Mouse (Mus musculus) layer of hippocampus, adult 18-20 months (tissue): ENCODE data around the gene Gmcl1. TPM values are rescaled to one million over a fixed set of nuclear protein-coding genes. Genes with fewer than 3 reads are reported as not detected.

ENCODE experiments used
- DNase-seq, 2 experiments: peaks; one replicate each; pipeline ENCODE4 v3.0.0; 2022; ENCODE audit warnings: low spot score in 2 of 2
- long read RNA-seq: library from polyadenylated mRNA; stranded (forward); transcript quantifications from one replicate; pipeline ENCODE4 v2.0.0, GENCODE M21; 2021
- total RNA-seq, 2 experiments: library from RNA; stranded (reverse); gene quantifications; 2 replicates each; pipeline ENCODE4 v1.2.3; 2021

The Gmcl1 gene
- total RNA-seq, result 10 to 100 TPM; 24.7 to 28.5 TPM
- long read RNA-seq, transcript Gmcl1-201 (14 exons, 2,949 nt), result major isoform, 26 of 47 reads
- long read RNA-seq, transcript Gmcl1-204 (1 exons, 2,750 nt), result minor isoform, 6 of 47 reads
- long read RNA-seq, partial matches to known transcripts, result 0 of 47 reads
- long read RNA-seq, other reads (novel, unspliced or antisense), result 15 of 47 reads

GRCm38 (mm10) chr6:86733183-86733876 lies at the start of gene Gmcl1:
TSS of gene Gmcl1 (minus strand) at chr6:86733383.
- peak; percentile 90 to 92 for DNase-seq

GRCm38 (mm10) chr6:86782342-86782741 lies 49.2 kb upstream of the Gmcl1 start:
- DNase-seq, result no peak

DNA sequence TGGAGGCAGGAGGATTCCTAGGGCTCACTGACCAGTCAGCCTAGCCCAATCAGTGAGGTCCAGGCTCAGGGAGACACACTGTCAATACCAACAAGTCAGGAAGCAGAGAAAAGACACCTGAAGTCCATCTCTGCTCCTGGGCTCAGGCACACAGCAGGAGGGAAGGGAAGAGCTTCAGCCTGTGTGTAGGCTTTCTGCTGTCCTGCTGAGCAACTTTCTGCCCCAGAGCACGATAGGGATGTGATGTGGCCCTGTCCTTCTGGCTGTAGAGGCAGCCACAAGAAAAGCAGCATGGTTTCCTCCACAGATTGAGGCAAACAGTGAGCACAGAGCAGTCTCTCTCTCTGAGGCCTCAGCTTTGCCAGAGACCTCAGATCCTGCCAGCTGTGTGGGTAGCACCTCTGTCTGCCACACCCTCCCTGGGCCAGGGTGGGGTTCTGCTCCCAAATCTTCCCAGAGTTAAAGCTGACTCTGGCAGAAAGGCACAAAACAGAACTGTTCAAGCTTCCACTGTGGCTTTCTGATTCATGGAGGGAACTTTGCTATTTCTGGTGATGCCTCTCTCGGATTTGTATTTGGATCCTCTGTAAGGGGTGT lies 48.3 kb upstream of the Gmcl1 start:
- DNase-seq, result no peak

- peak in 1 of 2 experiments; percentile 58 for DNase-seq
Measured at GRCm38 (mm10) chr6:86778910-86779594, 45.9 kb upstream of the Gmcl1 start.

- no peak for DNase-seq
Measured at GRCm38 (mm10) chr6:86777181-86777580, 44.0 kb upstream of the Gmcl1 start.

GRCm38 (mm10) chr6:86776706-86777071 lies 43.5 kb upstream of the Gmcl1 start:
- peak in 1 of 2 experiments; percentile 58 for DNase-seq

GRCm38 (mm10) chr6:86776001-86776705 lies 43.0 kb upstream of the Gmcl1 start:
- DNase-seq, result peak in 1 of 2 experiments; percentile 41

DNA sequence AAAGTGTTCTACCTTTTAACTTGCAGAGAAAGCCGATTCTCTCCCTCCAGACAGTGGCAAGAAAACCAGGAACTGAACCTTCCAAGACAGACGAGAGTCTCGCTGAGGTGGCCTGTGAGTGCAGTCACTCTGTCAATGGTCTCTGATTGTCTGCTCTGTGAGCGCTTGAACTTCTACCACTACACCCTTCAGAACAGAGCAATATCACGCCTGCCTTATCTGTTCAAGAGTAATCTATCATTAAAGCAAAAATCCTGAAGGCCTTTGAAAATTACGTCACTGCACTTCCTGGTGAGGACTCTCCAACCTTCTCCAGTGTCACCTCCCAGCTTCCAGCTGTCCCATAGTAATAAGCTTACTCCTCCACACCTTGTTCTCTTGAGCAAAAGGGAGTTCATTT lies 41.8 kb upstream of the Gmcl1 start:
- no peak for DNase-seq

- DNase-seq, result no peak
Measured at GRCm38 (mm10) chr6:86773830-86774229, 40.6 kb upstream of the Gmcl1 start.

- no peak for DNase-seq
Measured at GRCm38 (mm10) chr6:86772631-86773030, 39.4 kb upstream of the Gmcl1 start.

DNA sequence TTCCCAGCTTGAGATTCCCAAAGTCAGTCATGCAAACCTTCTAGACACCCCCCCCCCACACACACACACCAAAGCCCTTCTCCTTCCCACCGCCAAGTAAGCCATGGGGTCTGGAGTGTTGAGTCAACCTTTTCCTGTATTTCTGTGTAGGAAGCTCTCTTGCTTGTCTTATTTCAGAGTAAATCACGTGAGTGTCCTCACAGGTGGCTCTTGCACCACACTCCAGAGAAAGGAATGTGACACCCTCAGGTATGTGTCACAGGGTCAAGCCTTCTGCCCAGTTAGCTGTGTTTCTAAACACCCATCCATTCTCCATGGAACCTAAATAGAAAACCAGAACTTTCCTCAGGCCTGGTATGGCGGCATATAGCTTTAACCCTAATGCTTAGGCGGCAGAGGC lies 35.8 kb upstream of the Gmcl1 start:
- DNase-seq, result no peak

- DNase-seq, result no peak
Measured at GRCm38 (mm10) chr6:86768186-86768776, 35.1 kb upstream of the Gmcl1 start.

GRCm38 (mm10) chr6:86767465-86767864 lies 34.3 kb upstream of the Gmcl1 start:
- DNase-seq, result no peak

DNA sequence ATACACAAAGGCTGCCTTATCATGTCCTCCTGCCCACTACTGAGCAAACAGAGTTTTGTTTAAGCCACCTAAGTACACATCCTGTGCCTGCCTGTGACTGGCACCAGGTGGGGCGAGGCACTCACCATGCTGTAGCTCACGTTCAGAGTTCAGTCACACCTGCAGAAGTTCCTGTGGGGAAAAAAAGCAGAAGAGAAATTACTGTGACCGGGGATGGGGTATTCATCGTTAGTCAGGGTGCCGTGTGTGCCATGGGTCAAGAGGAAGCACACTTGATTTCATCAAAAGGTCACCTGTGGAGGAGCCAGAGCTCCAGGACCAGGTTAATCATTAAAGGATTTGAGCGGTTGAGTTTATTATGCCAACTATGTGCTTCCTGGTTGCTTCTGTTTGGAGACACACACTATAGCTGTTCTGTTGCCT lies 32.5 kb upstream of the Gmcl1 start:
- DNase-seq, result no peak

DNA sequence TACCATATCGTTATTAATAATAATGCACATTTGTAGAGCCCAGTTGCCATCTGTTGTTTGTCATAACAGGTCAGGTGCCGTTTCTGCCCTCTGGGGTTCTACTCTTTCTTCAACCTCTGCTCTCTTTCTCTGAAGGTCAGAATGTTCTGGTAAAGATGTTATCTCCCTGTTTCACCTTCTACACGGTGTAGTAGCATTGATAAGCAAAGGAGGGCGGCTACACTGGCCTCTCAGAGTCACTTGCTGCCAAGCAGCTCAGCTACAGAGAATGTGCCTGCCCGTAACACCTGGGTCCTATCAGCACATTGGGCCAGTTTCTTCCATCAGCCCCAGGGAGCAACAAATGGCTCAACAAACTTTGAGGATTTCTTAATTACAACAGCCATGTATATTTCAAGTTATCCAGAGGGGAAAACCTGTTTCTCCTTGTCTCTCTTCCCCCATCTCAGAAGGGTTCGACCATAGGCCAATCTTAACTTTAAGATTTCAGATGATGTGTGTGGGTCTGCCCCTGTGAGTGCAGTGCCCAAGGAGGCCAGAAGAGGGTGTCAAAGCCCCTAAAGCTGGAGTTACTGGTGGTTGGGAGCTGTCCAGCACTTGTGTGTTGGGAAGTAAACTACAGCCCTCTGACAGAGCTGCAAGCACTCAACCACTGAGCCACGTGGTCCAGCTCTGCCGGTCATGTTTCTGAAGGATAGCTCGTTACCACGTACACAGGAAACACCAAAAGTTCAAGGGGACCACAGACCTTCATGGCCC lies 21.1 kb upstream of the Gmcl1 start:
- DNase-seq, result no peak

- no peak for DNase-seq
Measured at GRCm38 (mm10) chr6:86752843-86753485, 19.8 kb upstream of the Gmcl1 start.

DNA sequence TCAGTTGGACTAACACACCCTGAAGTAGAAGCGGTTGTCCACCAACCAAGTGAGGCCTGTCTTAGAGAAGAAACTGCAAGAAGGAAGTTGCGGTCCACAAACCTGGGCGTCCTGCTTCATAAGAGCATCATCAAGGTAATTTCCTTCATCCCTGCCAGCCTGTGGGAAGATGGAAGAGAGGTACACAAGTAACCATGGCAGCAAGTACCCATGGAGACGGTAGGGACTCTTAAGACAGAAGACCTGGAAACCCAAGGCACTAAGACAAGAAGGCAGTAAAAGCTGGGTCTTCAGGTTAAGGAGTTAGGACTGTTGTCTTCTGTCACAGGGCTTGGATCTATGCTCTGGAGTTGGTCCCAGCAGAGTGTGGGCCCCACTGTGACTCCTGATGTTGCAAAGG lies 17.8 kb upstream of the Gmcl1 start:
- no peak for DNase-seq

DNA sequence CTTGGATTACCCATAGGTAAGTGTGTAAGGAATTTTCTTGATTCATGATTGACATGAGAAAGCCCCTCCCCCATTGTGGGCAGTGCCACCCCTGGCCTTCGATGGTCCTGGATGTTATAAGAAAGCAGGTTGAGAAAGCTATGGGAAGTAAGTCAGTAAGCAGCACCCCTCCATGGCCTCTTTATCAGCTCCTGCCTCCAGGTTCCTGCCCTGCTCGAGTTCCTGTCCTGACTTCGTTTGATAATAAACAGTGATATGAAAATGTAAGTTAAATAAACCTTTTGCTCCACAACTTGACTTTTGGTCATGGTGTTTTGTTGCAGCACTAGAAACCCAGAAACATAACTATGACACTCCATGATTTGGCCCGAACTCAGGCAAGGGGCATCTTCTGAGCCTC lies 16.6 kb upstream of the Gmcl1 start:
- DNase-seq, result no peak

DNA sequence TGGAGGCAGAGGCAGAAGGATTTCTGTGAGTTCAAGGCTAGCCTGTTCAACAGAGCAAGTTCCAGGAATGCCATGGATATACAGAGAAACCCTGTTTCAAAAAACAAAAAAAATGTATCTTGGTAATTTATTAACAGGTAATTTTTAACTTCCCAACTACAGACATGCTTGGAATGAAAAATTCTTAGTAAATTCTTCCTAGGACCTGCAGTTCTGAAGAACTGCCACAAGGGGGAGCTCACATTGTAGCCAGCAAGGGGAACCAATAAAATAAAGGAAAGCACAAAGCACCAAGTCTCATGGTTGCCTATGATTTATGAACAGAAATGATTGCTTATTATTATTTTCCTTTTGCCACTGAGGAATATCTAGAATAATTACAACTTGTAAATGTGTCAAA lies 14.0 kb upstream of the Gmcl1 start:
- DNase-seq, result peak; percentile 31 to 60

DNA sequence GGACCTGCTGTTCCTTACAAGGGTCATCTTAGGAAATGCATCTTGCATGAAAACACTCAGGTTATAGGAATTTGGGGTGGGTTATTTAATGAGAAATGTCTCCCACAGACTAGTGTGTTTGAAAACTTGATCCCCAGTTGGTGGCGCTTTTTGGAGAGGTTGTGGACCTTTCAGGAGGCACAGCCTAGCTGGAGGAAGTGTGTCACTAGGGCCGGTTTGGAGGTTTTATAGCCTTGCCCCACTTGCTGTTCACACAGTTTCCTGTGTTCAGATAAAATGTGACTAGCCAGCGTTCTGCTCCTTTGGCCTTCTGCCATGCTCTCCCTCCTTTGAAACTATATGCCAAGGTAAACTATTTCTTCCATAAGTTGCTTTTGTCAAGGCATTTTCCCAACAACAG lies 7.5 kb upstream of the Gmcl1 start:
- DNase-seq, result no peak
